ENCODE assay signal across 8 mouse cellular contexts in the genomic region with DNA sequence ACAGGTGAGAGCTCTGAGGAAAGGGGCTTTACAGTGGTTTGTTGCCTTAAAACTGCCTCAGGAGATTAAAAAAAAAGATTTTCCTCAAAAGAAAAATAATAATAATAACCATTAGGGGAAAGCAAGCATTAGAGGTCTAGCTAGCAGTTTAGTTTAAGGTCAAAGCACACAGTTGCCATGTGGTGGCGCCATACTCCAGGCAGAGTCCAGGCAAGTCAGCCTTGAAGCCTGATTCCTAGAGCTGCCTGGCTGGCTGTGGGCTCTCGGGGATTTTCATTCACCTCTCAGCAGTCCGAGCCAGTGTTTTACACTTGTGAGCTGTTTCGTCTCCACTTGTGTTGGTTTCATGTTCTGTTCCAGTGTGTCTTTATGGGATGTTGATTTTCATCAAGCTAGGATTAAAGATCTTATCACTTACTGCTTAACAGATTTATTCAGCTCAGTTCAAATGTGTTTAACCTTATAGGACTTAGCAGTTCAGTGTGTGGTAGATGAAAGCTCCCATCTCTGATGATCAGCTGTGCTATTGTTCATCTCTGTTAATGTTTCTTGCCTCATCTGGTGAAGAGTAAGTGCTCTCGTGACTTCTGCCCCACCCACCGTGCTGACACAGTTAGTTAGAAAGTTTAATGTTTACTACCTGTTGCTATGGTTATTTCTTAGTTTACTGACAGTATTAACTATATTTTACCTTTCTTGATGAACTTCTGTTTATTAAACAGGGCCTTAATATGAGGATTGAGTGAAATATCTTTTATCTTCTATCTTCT. TPM values are rescaled to one million over a fixed set of nuclear protein-coding genes. Genes with fewer than 3 reads are reported as not detected.
DNase-seq lines count a peak whose midpoint lies in the region; ATAC-seq and TF ChIP-seq lines count a peak whose summit lies in the region.

No protein-coding gene starts in this region.

- no peaks in the 10 kb centered on the region for H3K9me3 ChIP-seq in liver, postnatal 0 days (ENCODE audit: low read length)

- TF ChIP-seq CTCF in embryonic fibroblast, embryonic 13.5 days (IDR thresholded peaks at IDR 0.05; ENCODE audit: borderline replicate concordance, insufficient read depth, low read length) = peak; percentile 87; the same call in 1 of the 2 replicates
- peak; percentile 86 for TF ChIP-seq CTCF in kidney, adult 2 months (conservative IDR thresholded peaks at IDR 0.05; ENCODE audit: insufficient read depth, insufficient read length, low read depth, low read length)
- TF ChIP-seq CTCF in liver, postnatal 0 days (IDR thresholded peaks at IDR 0.05; ENCODE audit: low read depth) = peak; percentile 88

- no peak overlapping the region for H3K27ac ChIP-seq in embryonic fibroblast, embryonic 13.5 days (ENCODE audit: insufficient read depth, low read length)
- peak overlapping the region; percentile 80 for H3K27ac ChIP-seq in kidney, adult 2 months (ENCODE audit: insufficient read depth, low read depth, low read length)
- H3K27ac ChIP-seq in liver, postnatal 0 days (ENCODE audit: low read depth) = no peak overlapping the region

- H3K27me3 ChIP-seq in kidney, adult 2 months (replicated peaks; ENCODE audit: control insufficient read depth, insufficient read depth, low read length) = no peaks in the 10 kb centered on the region
- no peaks in the 10 kb centered on the region for H3K27me3 ChIP-seq in liver, postnatal 0 days (ENCODE audit: insufficient read depth, low read length)

- WGBS in kidney, adult 2 months = 34% methylated on average over 6 of the region's 6 CpGs
- 62% methylated on average over 6 of the region's 6 CpGs for WGBS in liver, postnatal 0 days (ENCODE audit: insufficient replicate concordance)

- H3K4me3 ChIP-seq in embryonic fibroblast, embryonic 13.5 days (ENCODE audit: insufficient read depth, low read length) = no peak overlapping the region
- no peak overlapping the region for H3K4me3 ChIP-seq in kidney, adult 2 months (ENCODE audit: insufficient read depth, low read depth, low read length)
- no peak overlapping the region for H3K4me3 ChIP-seq in liver, postnatal 0 days (ENCODE audit: low read depth, low read length)

- peak; percentile 54; the same call in 1 of the 2 replicates for ATAC-seq in liver, postnatal 0 days

- DNase-seq in left cerebral cortex, adult 18-20 months (ENCODE audit: low spot score in 2 of 2) = peak; percentile 63
- DNase-seq in left cerebral cortex, adult 11 months (ENCODE audit: low spot score) = no peak
- peak; percentile 86 for DNase-seq in adrenal gland, postnatal 14 days
- DNase-seq in kidney, adult 2 months = peak; percentile 89
- peak; percentile 78 for DNase-seq in liver, postnatal 0 days
- peak; percentile 52 for DNase-seq in right cerebral cortex, adult 18-20 months
- peak; percentile 64 for DNase-seq in urinary bladder, postnatal 14 days (ENCODE audit: low spot score)

- no peak overlapping the region for H3K4me2 ChIP-seq in liver, postnatal 0 days (ENCODE audit: low read depth, low read length)

- no peak for TF ChIP-seq POLR2A in embryonic fibroblast, embryonic 13.5 days (IDR thresholded peaks at IDR 0.05; ENCODE audit: low read depth, low read length)
- no peak for TF ChIP-seq POLR2A in kidney, adult 2 months (IDR thresholded peaks at IDR 0.05; ENCODE audit: low read depth, low read length)

- no peak for TF ChIP-seq EP300 in liver, postnatal 0 days (IDR thresholded peaks at IDR 0.05; ENCODE audit: low read depth)

- no peaks in the 10 kb centered on the region for H3K4me1 ChIP-seq in embryonic fibroblast, embryonic 13.5 days (ENCODE audit: control insufficient read depth, insufficient read depth, low read length)
- H3K4me1 ChIP-seq in kidney, adult 2 months (ENCODE audit: control insufficient read depth, insufficient read depth, low read length) = peaks cover 9% of the 10 kb centered on the region
- no peaks in the 10 kb centered on the region for H3K4me1 ChIP-seq in liver, postnatal 0 days (ENCODE audit: insufficient read depth)

- peaks cover 6% of the 10 kb centered on the region for H3K36me3 ChIP-seq in kidney, adult 2 months (ENCODE audit: control insufficient read depth, insufficient read depth, low read length)
- peaks cover 76% of the 10 kb centered on the region for H3K36me3 ChIP-seq in liver, postnatal 0 days (replicated peaks; ENCODE audit: insufficient read depth, low read length)

- no peak overlapping the region for H3K9ac ChIP-seq in liver, postnatal 0 days (replicated peaks)

RNA-seq across cellular contexts. Expression of a gene that starts 21.1 kb away (rescaled TPM):
- total RNA-seq in left cerebral cortex, adult 18-20 months (2021) = 10 to 100 TPM; 37.1 to 39.5 TPM
- 42.5 and 45.9 TPM in 2 replicates for total RNA-seq in adrenal gland, postnatal 14 days (2021)
- 41.9 and 42.3 TPM in 2 replicates for polyA plus RNA-seq in embryonic fibroblast, embryonic 13.5 days (2011; ENCODE audit: insufficient read length, low read depth, missing spikeins)
- 11.5 and 12.7 TPM in 2 replicates for polyA plus RNA-seq in kidney, adult 2 months (2012; rRNA removed)
- polyA plus RNA-seq in liver, postnatal 0 days (2015; fragmentation: Nextera tagmentation; extraction: Ambion mirVana) = 15.2 and 16.8 TPM in 2 replicates

RNA-seq across cellular contexts. Expression of a gene that starts 33.0 kb away (rescaled TPM):
- 100 to 1,000 TPM; 615 to 634 TPM for total RNA-seq in left cerebral cortex, adult 18-20 months (2021)
- total RNA-seq in adrenal gland, postnatal 14 days (2021) = 933 and 946 TPM in 2 replicates
- polyA plus RNA-seq in embryonic fibroblast, embryonic 13.5 days (2011; ENCODE audit: insufficient read length, low read depth, missing spikeins) = 1,344 and 1,778 TPM in 2 replicates
- polyA plus RNA-seq in kidney, adult 2 months (2012; rRNA removed) = 124 and 161 TPM in 2 replicates
- polyA plus RNA-seq in liver, postnatal 0 days (2015; fragmentation: Nextera tagmentation; extraction: Ambion mirVana) = 182 and 200 TPM in 2 replicates
